Mouse (Mus musculus) urinary bladder, postnatal 25 days (tissue): ENCODE measurements at regions not wholly inside any gene's neighbourhood (a gene's known extent, or its start where the extent isn't known, plus 50 kb on each side); places are given as distances from the start of the nearest gene placed in this dataset.

ENCODE experiments used
- DNase-seq: peaks from one replicate; pipeline ENCODE4 v3.0.0; 2022; ENCODE audit warnings: low spot score

DNA sequence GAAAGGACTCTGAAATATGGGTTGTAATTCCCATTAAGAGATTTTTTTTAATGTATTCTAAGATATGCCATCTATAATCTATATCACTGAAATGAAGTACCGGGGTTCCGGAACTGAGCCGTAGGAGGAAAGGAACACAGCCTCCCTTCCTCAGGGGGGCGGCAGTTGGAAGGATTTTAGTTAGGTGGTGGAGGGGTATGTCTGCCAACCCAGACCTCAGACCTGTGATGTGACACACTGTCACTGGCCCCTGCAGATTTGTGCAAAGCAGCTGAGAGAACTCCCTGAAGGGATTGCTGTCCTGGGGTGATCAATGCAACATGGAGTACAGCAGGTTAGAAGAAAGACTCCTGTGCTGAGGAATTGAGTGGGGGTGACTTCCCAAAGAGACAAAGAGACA lies 470.2 kb upstream of the Gulo start:
- DNase-seq = no peak

DNA sequence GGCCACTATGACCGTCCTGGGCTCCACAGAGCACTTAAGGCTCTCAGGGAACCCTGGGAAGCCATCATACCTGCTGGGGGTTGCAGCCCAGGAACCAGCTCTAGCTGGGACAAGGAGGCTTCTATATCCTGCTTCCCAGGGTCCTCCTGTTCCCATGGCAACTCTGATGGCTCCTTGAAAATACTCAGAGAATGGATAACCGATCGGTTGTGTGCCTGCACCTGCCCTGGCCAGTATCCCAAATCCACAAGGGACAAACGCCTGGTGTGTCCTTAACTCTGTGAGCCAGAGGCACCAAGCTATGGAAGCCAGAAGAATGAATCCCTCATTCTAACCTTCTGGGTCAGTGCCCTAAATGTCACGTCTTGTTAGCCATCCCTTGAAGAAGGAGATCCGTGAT lies 469.6 kb upstream of the Gulo start:
- no peak for DNase-seq

GRCm38 (mm10) chr14:66475026-66475425 lies 466.0 kb upstream of the Gulo start:
- peak; percentile 8 for DNase-seq

DNA sequence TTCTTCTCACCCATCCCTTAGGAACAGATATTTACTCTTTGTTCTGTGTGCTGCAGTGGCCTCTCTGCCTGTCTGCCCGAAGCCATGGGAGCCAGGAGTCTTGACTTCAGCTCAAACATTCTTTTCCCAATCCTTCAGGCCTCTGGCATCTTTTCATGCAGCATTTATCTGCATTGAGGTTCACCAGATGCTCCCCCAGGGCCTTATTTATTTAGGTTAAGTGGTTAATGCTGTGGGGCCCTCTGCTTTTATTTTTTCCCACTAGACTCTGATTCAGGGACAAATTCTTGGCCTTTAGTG lies 464.2 kb upstream of the Gulo start:
- no peak for DNase-seq

- no peak for DNase-seq
Measured at GRCm38 (mm10) chr14:66472537-66473250, 463.7 kb upstream of the Gulo start.

DNA sequence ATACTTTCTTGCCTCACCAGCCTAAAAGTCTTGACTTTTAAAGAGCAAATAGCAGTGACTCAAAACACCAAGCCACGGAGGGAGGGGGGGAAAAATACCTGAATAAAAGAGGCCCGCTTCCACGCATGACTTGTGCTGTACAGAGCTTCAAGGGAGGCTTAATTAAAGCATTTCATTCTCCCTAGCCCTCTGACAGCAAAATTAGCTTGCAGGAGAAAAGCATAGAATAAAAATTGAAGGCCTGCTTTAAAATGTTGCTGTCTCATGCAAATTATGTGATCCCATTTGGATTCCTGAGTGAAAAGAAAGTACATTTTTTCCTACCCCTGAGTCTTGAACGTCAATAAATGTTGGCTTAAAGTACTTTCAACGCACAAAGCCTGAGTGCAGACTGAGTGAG lies 453.1 kb upstream of the Gulo start:
- no peak for DNase-seq

- no peak for DNase-seq
Measured at GRCm38 (mm10) chr14:66460795-66461194, 451.8 kb upstream of the Gulo start.

DNA sequence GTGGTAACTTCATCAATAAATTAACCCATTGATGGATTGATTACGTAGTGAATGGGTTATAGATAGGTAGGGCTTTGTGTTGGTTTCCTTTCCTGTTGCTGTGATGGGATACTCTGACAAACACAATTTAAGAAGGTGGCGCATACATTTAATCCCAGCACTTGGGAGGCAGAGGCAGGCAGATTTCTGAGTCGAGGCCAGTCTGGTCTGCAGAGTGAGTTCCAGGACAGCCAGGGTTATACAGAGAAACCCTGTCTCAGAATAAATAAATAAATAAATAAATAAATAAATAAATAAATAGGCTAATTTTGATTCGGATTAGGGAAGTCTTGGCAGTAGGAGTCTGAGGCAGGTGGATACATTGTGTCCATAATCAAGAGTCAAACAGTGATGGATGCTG lies 449.7 kb upstream of the Gulo start:
- DNase-seq = no peak

DNA sequence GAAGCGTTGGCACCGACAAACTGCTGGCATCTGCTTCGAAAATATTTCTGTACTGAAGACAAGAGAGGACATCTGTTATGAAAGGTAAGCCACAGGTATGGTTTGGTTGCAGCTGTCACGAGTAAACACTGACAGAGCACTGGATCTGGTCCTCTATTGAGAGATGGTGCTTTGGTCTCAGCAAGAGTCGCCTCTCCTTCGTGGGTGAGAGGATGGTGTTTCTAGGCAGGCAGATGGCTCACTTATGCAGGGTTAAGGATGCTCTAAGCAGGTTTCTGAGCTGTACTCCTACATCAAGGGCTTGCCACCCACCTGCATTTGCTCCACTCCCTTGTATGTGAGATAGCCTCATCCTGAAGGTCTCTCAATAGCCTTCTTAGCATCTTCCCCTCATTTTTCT lies 448.3 kb upstream of the Gulo start:
- DNase-seq = no peak

DNA sequence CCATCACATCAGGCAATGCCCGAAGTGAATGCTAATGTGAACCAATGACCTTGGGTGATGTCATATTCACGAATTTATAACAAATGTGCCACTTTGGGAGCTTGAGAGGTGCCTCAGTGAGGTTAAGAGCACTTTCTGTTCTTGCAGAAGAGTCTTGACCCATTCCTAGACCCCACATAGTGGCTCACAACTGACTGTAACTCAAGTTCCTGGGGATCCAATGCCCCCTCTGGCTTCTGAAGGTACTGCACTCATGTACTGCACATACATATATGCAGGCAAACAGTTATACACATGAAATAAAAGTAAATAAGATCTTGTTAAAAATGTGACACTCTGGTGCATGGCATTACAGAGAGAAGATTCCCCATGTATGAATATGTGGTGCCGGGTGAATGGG lies 443.8 kb upstream of the Gulo start:
- DNase-seq = no peak

GRCm38 (mm10) chr14:66450351-66450750 lies 441.3 kb upstream of the Gulo start:
- DNase-seq = no peak

GRCm38 (mm10) chr14:66442576-66442975 lies 433.6 kb upstream of the Gulo start:
- no peak for DNase-seq

DNA sequence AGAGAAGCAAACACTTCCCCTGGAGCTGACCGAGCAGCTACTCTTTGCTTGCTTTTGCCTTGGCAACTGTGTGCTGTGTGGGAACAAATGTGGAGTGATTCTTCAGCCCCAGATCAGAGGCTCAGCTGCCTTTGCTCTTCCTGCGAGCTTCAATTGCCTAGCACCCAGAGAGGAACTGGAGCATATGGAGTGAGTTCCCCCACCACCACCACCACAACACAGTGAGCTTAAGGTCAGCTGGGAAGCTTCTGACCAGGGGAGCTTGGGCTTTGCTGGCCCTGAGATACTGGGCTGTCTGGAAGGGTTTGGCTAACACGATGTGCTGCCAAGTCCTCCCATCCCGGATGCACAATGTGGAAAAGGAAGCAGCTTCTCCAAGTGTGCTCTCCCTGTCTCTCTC lies 432.8 kb upstream of the Gulo start:
- peak; percentile 4 for DNase-seq

GRCm38 (mm10) chr14:66438572-66438971 lies 429.6 kb upstream of the Gulo start:
- no peak for DNase-seq

DNA sequence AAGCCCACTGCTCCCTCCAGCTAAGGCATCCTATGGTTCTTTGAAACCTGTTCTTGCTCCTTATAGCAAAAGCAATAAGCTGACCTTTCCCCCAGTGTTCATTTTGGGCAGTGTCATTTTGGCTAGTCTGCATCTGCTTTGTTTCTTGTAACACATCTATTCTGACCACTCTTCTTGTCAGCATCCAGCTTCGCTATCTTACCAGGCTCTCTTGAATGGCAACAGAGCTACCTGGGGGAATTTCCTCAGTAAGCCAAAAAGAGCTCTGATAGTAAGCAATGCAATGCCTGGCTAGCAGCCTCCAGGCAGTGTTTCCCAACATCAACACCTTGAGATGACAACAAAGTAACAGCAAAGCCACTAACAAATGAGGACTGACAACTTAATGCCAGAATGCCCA lies 429.0 kb upstream of the Gulo start:
- no peak for DNase-seq

- DNase-seq = no peak
Measured at GRCm38 (mm10) chr14:66431630-66432029, 422.6 kb upstream of the Gulo start.

- no peak for DNase-seq
Measured at GRCm38 (mm10) chr14:66424141-66424540, 415.1 kb upstream of the Gulo start.
